Mouse (Mus musculus) embryo, embryonic 9.5 days (tissue): Measurements from ENCODE around the gene 1700024G13Rik.
"Not testable (repeated sequence)": the region's sequence is repeated elsewhere in the genome, so short reads cannot be mapped to it uniquely, and the experiment has no call there.

ENCODE experiments used
- DNase-seq: peaks from one replicate; pipeline ENCODE4 v3.0.0-alpha.2; 2017; ENCODE audit errors: extremely low spot score

The 1700024G13Rik gene

DNA sequence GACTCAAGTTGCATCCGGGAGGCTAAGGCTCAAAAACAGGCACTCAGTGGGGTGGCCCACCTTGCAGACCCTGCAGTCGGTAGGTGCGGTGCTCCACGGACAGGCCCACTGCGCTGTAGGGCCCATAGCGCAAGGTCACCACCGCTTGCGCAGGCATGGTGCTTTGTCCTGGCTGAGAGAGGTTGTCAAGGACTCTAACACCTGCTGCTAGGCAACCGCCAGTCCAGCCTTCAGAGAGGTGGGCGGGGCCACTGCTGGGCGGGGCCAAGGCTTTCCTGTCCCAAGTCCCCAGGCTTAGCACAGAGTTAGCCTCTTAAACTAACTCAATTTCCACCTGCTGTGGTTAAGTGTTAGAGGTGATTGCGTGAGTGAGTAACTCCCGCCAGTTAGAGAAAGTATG is at the start of gene 1700024G13Rik:
Gene 1700024G13Rik, minus strand, starts transcription at position 196 of the 400 bp plus-strand sequence.
- DNase-seq, result peak; percentile 82

DNA sequence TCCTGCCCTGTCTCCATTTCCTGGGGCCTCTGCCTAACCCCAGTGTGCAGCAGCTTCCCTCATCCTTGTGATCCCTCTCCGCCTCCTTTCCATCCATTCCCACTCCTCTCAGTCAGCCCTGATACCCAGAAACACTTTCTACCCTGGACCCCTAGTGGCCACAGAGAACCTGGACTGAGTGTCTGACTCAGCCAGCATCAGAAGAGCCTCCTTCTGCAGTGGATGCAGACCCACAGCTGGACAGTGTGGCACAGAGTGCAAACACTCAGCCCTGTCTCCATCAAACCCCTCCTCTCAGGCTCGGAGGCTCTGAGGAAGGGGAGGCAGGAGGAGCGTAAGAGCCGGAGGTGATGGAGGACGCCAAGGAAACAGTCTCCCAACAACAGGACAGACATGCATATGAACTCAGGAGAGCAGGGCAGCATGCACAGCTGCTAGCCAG is 49.2 kb upstream of the 1700024G13Rik start:
- DNase-seq, result peak; percentile 52

DNA sequence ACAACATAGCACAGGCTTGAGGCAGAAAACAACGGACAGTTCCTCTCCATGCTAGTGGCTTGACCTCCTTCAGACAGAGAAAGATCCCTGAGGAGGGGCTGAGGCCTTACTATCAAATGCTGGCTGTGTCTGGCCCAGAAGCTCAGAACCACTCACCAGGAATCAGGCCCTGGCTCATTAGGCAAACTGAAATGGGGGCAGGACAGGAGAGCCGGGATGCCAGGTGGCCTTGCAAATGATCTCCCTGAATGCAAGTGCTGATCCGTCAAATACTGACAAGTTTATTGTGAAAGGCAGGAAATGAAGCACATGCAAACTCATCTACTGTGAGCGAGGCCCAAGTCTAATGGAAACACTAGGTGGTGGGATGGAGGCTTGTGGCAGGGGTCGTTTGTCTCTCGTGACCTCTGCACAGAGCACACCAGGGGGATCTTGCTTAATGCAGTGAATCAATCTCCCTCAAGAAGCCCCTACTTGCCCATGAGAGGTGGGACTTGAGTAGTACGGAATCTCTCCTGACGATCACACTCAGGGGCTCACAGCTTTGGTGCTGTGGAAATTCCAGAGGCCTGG is 40.9 kb upstream of the 1700024G13Rik start:
- DNase-seq, result peak; percentile 36

DNA sequence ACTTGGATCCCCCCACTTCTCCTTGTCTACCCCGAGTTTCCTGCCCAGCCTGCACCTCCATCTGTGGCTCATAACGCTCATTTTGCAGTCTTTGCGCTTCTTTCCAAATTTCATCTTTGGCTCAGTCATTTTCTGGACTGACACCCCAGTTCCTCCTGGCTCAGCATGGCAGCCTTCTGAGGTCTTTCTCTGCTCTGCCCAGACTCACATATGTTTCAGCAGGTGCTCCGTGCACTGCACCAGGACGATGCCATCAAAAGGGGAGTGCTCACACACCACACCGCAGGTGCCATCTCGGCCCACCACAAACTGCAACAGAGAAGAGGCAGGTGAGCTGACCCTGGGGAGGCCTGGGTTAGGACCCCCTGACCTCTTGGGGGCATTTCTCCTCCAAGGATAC is 35.8 kb upstream of the 1700024G13Rik start:
- no peak for DNase-seq

DNA sequence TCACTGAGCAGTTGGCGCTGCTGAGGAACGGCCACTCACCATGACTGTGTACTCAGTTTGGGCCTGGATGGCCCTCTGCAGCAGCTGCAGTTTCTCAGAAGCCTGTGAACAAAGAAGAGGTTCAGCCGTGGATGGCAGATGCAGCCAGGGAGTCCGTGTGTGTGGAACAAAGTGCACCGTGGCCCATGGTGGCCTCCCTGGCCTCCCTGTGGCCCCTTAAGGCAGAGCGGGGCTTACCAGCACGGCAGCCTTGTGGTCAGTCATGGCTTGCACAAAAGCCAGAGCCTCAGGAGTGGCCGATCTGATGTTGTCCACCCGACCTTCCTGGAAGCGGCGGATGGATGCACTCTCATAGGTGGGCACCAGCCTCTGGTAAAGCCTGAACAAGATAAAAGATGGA is 30.6 kb upstream of the 1700024G13Rik start:
- DNase-seq, result no peak

DNA sequence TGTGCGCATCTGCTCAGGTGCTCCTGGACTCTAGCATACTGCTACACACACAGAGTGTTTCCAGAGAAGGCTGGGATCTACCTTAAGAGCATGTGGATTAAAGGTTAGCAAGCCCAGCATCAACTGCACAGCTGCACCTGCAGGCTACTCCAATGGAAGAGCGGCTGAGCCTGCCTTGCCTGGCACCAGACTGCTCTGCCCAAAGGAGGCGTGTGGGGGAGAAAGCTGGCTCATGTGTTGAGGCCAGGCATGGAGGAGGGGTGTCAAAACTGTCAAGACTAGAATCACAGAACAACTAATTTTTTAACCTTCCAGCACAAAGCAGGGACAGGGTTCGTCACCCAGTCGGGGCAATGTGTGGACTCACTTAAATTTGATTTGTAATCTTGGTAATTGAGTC is 23.9 kb upstream of the 1700024G13Rik start:
- no peak for DNase-seq

DNA sequence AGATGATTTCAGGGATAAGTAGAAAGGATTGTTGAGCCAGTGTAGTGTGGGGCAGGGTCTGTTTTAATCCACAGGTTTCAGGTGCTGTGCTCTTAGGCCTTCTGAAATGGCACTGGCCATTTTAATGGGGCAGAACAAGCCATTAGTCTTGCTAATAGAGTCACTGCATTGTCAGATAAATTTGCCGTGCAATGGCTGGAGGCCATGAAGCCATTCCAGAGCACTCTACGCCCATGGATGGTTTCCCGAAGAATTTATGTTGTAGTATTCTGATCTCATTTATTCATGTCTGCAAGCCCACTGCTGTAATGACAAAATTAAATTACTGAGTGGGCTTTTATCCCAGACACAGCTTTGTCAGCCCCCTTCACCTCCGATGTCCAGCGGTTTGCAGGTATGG is 21.9 kb upstream of the 1700024G13Rik start:
- DNase-seq, result no peak

DNA sequence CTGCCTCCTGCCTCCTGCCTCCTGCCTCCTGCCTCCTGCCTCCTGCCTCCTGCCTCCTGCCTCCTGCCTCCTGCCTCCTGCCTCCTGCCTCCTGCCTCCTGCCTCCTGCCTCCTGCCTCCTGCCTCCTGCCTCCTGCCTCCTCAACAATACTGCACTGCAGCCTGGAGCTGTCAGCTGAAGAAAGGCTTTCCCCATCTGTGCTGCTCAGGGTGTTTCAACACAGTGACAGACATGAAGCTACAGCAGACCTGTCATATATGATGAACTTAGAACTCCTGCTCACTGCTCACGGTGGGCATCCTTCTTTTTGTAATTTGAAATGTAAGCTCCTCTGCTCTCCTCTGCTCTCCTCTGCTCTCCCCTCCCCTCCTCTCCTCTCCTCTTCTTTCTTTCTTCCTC is 17.2 kb upstream of the 1700024G13Rik start:
- DNase-seq, result not testable (repeated sequence)

DNA sequence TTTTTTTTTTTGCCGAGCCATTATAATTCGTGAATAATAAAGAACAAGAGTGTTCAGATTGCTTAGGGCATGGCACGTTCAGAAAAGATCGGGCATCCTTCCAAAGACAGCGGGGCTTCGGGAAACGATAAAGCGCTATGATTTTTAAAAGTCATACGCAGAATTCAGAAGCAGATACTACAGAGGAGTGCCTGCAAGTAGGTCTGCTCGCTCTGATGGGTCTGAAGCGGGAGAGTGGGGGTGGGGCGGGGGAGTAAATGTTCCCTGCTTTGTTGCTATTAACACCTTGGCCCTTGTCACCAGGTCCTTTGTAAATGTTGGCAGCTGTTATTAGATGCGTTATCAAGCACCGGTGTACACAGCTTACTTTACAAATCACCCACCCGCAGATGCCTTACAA is 6.6 kb downstream of the 1700024G13Rik start:
- no peak for DNase-seq

DNA sequence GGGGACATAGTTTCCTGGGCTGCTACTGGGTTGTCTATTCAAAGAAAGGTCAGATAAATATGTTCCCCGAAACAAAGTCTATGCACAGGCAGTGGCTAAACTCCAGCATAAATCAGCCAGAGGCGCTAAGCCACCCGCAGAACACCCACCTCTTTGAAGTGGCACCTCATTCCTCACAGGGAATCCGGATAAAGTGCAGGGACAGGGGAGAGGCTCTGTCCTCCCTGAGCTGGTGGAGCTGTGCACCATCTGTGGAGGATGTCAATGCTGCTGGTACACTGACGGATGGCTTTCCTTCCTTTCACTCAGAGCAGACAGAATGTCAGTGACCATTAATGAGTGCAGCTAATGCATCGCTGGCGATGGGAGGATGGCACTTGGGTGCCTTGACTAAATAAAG is 7.1 kb downstream of the 1700024G13Rik start:
- no peak for DNase-seq

DNA sequence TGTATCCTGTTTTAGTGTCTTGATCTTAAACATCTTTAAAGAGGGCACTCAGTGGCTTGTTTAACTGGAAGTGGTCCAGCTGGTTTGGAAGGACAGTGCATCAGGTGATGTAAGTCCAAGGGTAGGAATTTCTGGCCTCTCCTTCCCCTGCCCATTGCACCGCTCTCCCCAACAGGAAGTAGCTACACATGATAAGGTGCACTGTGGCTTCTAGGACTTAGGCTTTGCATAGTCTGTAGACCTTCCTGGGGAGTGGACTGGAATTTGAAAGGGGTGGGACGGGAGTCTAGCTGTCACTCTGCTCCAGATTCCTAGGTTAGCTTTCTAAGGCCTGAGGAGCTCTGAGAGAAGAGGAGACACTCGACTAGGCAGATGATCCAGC is 8.1 kb downstream of the 1700024G13Rik start:
- DNase-seq, result no peak

DNA sequence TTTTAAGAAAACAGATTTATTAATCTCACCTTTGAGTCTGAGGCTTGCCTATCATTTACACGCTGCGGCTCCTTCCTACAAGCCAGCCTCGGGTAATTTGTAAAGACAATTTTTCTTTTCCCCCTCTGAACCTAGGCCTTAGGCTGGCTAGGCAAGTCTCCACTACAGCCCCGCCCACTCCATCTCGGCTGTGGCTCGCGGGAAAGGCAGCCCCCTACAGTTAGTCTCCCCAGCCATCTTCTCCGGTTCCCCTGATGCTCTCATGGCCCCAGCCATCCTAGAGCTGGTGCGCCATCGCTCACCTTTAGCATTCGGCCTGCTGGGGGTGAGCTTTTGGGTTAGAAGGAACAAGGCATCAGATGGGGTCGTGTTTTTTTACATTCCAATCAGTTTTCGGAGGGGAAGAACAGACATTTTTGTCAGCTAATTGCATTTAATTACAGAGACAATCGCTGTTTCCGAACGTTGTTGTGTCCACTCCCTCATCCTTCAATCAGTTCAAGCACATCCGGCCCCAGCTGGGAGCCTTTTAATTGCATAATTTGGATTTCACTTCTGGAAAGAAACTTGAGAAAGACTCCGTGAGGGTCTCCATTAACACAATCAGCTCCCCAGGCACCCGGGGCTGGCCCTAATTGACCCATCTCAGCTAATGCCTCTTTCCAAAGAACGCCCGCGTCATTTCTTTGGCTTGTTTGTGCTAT is 8.6 kb downstream of the 1700024G13Rik start:
- peak; percentile 31 for DNase-seq

DNA sequence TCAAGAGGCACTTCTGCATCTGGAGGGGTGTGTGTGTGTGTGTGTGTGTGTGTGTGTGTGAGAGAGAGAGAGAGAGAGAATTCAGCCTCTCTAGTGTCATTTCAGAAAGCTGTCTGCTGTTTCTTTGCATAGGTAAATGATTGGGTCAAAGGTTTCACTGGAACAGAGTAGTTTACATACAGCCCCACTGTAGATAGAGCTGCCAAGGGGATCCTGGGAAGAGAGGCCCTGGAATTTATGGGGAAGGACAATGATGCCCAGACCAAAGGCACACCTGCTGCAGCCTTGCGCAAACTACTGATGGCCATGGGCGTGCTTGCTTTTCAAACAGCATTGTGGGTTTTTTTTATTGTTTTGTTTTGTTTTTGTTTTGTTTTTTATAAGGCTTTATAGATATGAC is 15.7 kb downstream of the 1700024G13Rik start:
- DNase-seq, result no peak

DNA sequence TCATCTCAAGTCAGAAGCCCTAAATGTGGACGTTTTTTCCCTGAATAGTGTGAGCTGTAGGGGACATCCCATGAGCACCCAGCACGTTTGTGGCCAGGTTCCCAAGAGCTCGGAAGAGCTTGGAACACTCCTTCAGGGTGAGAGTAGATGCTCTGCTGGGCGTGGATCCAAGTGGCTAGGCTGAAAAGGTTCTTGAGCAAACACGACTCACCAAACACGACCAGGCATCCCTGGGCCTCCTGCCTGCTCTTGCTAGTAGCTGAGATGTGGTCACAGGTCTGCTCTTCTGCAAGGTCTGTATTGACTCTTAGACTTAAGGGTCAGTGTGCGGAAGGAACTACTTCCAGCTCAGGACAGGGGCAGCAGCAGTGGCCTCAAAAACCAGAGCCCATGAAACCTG is 18.4 kb downstream of the 1700024G13Rik start:
- DNase-seq, result no peak

DNA sequence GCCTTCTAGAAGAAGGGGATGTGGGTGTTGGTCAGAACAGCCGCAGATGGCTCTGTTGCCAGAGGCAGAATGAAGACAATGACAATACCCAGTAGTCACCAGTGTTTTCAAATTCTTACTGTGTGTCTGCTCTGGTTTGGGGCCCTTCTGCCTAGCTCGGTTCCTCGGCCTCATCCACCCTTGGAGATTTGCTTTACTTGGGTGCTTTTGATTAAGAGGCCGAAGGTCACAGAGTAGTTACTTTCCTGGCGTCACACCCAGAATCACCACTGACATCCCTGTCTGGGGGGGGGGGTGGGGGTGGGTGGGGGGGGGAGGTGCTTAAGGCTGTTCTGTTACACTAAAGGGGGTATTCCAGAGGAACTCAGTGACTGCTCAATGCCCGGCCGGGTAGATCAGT is 23.8 kb downstream of the 1700024G13Rik start:
- no peak for DNase-seq

DNA sequence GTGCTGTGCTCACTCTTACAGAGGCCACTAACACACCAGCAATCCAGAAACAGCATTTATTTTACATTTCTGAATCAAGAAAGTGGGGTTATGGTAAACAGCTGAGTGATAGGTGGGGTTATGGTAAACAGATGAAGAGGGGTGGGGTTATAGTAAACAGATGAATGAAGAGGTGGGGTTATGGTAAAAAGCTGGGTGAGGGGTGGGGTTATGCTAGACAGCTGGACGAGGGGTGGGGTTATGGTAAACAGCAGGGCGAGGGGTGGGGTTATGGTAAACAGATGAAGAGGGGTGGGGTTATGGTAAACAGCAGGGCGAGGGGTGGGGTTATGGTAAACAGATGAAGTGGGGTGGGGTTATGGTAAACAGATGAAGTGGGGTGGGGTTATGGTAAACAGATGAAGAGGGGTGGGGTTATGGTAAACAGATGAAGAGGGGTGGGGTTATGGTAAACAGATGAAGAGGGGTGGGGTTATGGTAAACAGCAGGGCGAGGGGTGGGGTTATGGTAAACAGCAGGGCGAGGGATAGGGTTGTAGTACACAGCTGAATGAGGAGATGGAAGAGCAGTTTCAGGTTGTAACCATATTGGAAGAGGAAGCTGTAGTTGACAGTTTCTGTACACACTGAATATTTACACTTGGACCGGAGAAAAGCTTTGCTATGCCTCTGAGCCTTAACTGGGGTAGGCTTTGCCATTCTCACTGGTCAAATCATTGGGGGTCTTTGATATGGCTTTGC is 36.8 kb downstream of the 1700024G13Rik start:
- DNase-seq, result not testable (repeated sequence)

DNA sequence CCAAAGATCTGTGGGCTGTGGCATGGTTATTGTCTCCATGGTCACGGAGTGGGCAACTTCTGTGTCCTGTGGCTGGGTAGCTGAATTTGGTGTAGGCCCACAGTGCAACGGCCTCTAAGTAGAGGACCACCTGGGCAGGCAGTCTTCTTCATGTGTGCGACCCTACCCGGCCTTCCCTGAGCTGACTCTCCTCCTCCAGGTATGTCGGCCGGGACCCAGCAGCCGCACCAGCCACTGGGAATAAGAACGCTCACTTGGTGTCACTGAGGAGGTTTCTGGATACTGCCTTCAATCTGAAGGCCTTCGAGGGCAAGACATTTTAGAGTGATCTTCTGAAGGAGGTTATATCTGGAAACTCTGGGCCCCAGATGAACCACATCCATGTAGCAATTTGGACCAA is 40.9 kb downstream of the 1700024G13Rik start:
- no peak for DNase-seq

DNA sequence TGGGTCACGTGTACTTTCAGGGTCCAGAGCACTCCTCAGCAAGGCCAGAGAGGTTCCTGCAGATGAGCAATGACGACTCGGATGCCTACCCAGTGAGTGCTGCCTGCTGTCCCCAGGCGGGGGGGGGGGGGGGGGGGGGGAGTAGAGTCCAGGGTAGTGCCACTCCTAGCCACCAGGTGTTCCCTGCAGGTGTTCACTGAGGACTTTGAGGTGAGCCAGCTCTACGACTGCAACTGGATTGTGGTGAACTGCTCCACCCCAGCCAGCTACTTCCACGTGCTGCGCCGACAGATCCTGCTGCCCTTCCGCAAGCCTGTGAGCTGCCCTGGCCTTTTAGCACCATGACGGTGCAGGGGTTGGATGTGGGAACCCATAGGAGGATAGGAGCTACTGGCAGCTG is 43.5 kb downstream of the 1700024G13Rik start:
- no peak for DNase-seq

DNA sequence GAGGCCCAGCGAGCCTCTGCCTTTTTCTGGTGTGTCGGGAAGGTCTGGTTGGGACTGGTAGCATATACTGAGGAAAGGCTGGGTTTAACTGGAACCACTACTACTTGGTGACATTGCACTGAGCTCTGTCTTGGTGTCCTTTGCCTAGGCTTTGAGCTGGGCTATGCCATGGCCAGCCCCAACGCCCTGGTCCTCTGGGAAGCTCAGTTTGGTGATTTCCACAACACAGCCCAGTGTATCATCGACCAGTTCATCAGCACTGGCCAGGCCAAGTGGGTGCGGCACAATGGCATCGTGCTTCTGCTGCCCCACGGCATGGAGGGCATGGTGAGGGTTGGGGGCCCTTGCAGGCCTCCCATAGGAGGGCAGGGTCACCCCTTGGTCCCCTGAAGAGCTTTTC is 44.0 kb downstream of the 1700024G13Rik start:
- DNase-seq, result no peak

DNA sequence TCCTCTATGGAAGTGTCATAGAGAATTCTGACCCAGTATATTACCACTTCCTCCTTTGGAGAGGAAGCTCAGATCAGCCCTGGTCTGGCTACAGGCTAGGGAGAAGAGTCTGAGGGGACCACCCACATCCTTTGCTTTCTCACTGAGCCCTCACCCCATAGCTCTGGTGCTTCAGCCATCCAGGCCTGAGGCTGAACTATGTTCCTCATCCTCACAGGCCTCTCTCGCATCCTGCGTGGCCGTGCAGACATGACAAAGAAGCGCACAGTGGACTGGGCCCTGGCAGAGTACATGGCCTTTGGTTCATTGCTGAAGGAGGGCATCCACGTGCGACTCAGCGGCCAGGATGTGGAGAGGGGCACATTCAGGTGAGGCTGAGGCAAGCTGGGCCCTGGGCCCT is 46.4 kb downstream of the 1700024G13Rik start:
- no peak for DNase-seq

DNA sequence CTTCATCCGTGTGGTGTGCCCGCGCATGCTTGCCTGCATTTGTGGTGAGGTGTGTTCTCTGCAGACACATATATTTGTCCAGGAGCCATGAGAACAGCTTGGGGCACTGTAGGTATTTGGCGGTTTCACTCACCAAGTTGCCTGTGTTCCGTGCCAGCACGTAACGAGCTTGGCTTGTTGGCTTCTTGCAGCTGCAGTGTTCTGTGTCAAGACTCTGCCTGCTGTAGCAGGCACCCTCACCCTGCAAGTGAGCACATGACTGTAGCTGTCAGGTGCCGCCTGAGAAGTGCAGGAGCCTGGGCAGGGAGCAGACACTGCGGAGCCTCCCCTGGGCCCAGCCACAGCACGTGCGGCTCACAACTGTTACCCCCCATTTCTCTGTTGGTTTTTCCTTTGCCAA is 51.6 kb downstream of the 1700024G13Rik start:
- DNase-seq, result no peak

DNA sequence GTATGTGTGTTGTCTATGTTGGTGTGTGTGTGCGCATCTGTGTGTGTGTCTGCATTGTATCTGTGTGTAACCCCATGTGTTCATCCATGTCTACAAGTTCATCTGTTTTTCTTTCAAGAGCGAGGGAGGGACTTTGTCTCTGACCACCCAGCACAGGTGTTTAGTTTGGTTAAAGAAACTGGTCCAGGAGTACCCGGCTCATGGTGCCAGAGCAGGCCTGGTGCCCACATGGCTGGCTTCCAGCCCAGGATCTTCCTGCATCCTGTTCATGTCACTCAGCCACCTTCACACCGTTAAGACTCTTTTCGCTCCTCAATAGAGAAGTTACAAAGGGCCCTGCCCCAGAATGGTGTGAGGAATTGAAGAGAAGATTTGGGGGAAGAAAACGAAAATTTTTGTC is 52.2 kb downstream of the 1700024G13Rik start:
- no peak for DNase-seq
